Mouse (Mus musculus): ENCODE data around the gene Zbtb18. TPM values are rescaled to one million over a fixed set of nuclear protein-coding genes. Genes with fewer than 3 reads are reported as not detected.

The Zbtb18 gene
- polyA plus RNA-seq (2014; fragmentation: Illumina TruSeq; extraction: RNeasy Lipid Tissue Mini Kit (QIAGEN cat#74804); ENCODE audit: low read depth, low replicate concordance), result 37.8 TPM

DNA sequence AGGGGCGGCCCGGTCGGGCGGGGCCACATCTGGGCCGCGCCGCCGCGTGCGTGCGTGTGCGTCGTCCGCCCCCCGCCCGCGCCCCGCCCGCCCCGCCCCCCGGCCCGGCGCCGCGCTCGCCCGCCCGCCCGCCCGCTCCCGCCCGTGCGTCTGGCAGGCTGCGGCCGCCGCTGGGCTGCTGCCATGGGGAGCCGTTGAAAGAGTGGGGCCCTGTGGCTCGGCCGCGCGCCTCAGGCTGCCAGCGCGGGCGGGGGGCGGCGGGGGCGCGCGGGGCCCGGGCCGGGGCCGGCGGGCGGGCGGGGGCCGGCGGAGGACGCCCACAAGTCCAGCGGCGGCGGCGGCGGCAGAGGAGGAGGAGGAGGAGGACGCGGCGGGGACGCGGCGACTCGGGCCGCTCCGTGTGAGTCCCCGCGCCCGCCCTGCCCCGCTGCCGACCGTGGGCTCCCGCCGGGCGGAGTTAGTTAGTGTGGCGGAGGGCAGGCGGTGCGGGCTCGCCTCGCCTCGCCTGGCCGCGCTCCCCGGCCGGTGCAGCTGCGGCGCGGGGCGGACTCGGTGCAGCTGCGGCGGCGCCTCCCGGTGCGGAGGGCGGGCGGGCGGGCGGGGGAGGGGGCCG is at the start of gene Zbtb18:
Gene Zbtb18 (plus strand): TSS at position 156 of the 613 bp plus-strand sequence.

Other genes with a start within 250 kb of the Zbtb18 start
- gene Akt3, start 184.1 kb upstream of the Zbtb18 start, polyA plus RNA-seq (2014; fragmentation: Illumina TruSeq; extraction: RNeasy Lipid Tissue Mini Kit (QIAGEN cat#74804); ENCODE audit: low read depth, low replicate concordance), result 89.6 TPM

All from adrenal gland, adult 10 weeks (tissue).